Mouse (Mus musculus) T-helper 17 cell (primary cell): Measurements from ENCODE around the gene Lnpk.

ENCODE experiments used
- in situ Hi-C, 2 experiments: fragments of 300-600 bp; cut with MboI, MseI; formaldehyde crosslinking; loops; 1 replicate in 1 of 2; 2 replicates in 1 of 2; pipeline ENCODE4 v1.15.1; 2025; ENCODE audit warnings: high pct_unique_total_duplicates in 2 of 2

Gene Lnpk

DNA sequence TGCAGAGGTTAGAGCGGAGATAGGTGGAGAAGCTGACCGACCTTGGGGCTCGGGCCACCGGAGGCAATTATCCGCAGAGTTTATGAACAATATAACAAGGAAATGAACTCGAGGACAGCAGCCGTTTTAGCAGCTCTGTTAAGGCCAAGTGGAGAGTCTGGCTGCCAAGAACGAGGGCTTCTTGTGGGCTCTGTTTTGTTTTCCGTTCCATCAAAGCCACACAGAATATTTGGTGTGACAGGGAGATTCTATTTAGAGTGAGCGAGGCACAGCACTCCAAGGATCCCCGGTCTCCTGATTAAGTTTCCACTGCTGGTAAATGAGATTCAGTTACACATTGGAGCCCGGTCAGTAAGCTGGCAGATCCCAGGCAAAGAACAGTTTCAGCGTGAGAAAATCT is 87.8 kb downstream of the Lnpk start:
- in situ Hi-C loops: no loop called here

DNA sequence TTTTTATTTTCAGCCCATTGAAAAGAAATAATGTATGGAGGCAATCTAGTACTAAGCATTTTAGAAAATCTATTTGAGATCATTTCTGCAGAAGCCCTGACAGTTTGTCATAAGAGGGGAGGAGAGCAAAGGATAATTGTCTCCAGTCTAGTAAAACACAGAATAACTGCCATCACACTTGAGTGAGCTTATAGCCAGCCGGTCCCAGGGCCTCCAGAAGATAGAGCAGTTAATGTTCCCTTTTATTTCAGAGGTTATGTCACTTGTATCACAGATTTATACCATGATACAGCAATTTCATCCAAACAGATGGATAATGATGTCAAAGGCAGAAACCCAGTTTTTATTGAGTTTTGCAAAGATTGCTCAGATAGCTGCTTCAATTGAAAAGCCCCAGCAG is 89.0 kb downstream of the Lnpk start:
- in situ Hi-C loops: no loop called here

DNA sequence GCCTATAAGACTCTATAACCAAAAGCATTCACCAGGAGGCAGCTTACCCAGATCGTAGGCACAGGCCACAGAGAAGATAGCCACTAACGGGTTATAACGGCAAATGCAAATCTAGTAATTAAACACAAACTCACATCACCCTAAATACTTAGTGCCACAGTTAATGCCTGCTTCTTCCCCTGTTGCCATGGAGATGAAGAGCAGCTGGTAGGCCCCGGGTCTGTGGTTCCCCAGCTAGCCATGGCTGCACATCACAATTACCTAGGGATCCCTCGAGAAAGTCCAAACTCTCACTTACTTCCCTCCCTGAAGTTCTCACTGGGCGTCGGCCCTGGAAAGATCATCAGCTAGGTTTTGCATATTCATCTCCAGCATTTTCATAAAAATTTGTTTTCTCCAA is 90.8 kb downstream of the Lnpk start:
- in situ Hi-C loops: no loop called here

DNA sequence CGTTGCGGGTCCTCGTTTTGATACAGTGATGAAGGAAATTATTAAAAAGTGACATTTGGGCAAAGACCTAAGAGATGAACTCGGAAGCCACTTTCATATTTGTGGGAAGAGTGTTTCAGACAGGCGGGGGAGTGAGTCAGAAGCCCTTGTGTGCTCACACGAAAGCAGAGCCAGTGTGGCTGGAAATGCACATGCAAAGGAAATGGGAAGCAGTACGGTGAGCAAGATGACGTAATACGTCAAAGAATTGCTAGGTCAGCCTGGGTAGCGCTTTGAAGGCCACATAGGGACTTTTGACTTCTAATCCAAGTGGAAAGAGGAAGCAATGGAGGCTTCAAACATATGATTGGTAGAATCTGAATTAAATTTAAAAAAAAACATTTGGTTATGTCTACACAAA is 96.6 kb downstream of the Lnpk start:
- in situ Hi-C loops: no loop called here

DNA sequence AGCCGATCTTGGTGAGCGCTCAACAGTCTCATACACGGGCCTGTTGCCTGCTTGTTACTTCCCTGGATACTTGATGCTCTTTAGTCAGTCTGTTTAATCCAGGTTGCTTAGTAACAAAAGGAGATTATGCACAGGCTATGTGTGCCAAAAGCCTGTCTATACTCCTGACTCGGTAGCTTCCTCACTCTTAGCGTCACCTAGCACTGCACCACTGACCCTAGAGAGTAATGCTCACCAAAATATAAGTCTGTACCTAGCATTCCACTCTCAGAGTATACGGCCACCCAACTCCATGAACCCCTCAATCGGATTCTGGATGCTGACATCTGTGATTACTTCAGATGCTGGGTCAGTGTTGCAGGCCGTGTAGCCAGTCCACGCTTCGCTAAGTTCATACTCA is 97.1 kb downstream of the Lnpk start:
- in situ Hi-C loops: no loop called here
